Mouse (Mus musculus): ENCODE data around the gene Etl4. TPM values are rescaled to one million over a fixed set of nuclear protein-coding genes. Genes with fewer than 3 reads are reported as not detected.

Gene Etl4
- polyA plus RNA-seq, 1 experiment from 2014 or later, result 34.4 TPM

DNA sequence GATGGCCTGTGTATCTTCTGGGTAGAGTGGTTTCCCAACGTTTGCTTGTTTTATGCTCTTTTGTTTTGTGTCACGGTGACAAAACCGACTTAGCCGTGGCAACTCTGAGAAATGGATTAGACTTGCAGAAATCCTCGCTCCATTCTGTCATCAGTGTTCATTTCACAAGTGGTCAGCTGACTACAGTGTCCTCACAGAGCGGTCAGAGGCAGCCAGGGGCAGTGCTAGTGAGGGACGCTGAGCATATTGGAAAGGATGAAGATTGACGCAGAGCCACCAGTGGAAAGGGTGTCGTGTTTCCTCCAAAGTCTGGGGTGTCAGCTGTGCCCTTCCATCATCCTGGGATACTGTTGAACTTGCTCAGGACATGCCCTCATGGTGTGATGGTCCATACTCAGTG, 733.2 kb downstream of the Etl4 start:
- Histone ChIP-seq H3K4me1 (replicated peaks; ENCODE audit: control insufficient read depth, insufficient read depth, low read length) (no peaks in the 10 kb centered on the region), H3K9ac (ENCODE audit: low read length) (no peak overlapping the region), H3K36me3 (ENCODE audit: control insufficient read depth, insufficient read depth, low read length) (no peaks in the 10 kb centered on the region), H3K4me2 (ENCODE audit: low read depth, low read length, severe bottlenecking) (no peak overlapping the region), H3K4me3 (ENCODE audit: low read depth, low read length) (no peak overlapping the region), H3K27me3 (ENCODE audit: control insufficient read depth, insufficient read depth, low read length) (no peaks in the 10 kb centered on the region), H3K9me3 (ENCODE audit: control insufficient read depth, low read length) (no peaks in the 10 kb centered on the region), H3K27ac (ENCODE audit: low read depth, low read length) (no peak overlapping the region)
- 84% methylated on average over 9 of the region's 9 CpGs for WGBS
- ATAC-seq (replicated peaks; ENCODE audit: low FRiP score), result no peak
- no peak for DNase-seq (ENCODE audit: low spot score)

DNA sequence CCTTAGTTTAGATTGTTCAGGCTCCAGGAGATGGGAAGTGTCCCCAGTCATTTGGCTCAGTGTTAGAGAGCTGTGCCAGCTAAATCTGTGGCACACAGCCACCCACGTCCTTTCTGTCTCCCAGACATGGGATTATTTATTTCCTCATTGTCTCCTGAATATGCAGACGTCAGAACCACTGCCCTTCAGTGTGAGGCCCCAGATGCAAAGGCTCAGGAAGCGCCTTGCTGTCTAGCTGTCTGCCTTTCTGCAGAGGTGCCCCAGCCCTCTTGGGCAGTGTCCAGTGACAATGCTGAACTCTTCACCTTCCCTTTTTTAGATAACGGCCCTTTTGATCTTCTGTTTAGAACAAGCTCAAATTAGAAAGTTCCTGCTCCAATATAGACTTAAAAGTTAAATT, 740.2 kb downstream of the Etl4 start:
- DNase-seq (ENCODE audit: low spot score) (no peak), ATAC-seq (replicated peaks; ENCODE audit: low FRiP score) (no peak)
- no peak overlapping the region for H3K27ac ChIP-seq (ENCODE audit: low read depth, low read length)

DNA sequence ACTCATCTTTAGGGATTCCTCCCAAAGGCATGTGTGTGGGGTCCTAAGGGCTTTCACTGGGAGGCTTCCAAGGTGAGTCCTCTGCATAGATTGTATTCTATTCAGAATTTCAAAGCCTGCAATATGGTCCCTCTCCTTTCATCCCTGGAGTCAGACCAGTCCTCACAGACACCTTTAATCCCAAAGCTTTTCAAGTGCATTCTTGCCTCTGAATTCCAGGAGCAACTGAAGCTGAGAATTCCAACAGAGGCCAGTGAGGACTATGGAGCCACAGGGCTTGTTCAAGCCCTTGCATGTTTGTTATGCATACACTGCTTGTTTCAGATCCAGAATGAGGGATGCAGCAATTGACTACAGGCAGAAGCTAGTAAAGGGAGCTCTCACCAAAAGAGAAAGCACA, 743.5 kb downstream of the Etl4 start:
- no peak overlapping the region for H3K4me2 ChIP-seq (ENCODE audit: low read depth, low read length, severe bottlenecking)
- no peak overlapping the region for H3K27ac ChIP-seq (ENCODE audit: low read depth, low read length)
- H3K9me3 ChIP-seq (ENCODE audit: control insufficient read depth, low read length), result no peaks in the 10 kb centered on the region
- no peaks in the 10 kb centered on the region; the same call in none of the 2 replicates for H3K4me1 ChIP-seq (replicated peaks; ENCODE audit: control insufficient read depth, insufficient read depth, low read length)
- H3K4me3 ChIP-seq (ENCODE audit: low read depth, low read length), result no peak overlapping the region
- H3K27me3 ChIP-seq (ENCODE audit: control insufficient read depth, insufficient read depth, low read length), result no peaks in the 10 kb centered on the region
- no peak overlapping the region for H3K9ac ChIP-seq (ENCODE audit: low read length)
- DNase-seq (ENCODE audit: low spot score) (no peak), ATAC-seq (replicated peaks; ENCODE audit: low FRiP score) (no peak)
- no peaks in the 10 kb centered on the region for H3K36me3 ChIP-seq (ENCODE audit: control insufficient read depth, insufficient read depth, low read length)

More for the DNA sequence above, 740.2 kb downstream of the Etl4 start:
- no peak overlapping the region for H3K4me3 ChIP-seq (ENCODE audit: low read depth, low read length)
- WGBS, result 45% methylated on average over 4 of the region's 4 CpGs
- H3K36me3 ChIP-seq (ENCODE audit: control insufficient read depth, insufficient read depth, low read length), result no peaks in the 10 kb centered on the region
- H3K9me3 ChIP-seq (ENCODE audit: control insufficient read depth, low read length), result no peaks in the 10 kb centered on the region
- H3K27me3 ChIP-seq (ENCODE audit: control insufficient read depth, insufficient read depth, low read length), result no peaks in the 10 kb centered on the region
- H3K9ac ChIP-seq (ENCODE audit: low read length), result no peak overlapping the region
- H3K4me2 ChIP-seq (ENCODE audit: low read depth, low read length, severe bottlenecking), result no peak overlapping the region
- no peaks in the 10 kb centered on the region for H3K4me1 ChIP-seq (replicated peaks; ENCODE audit: control insufficient read depth, insufficient read depth, low read length)

DNA sequence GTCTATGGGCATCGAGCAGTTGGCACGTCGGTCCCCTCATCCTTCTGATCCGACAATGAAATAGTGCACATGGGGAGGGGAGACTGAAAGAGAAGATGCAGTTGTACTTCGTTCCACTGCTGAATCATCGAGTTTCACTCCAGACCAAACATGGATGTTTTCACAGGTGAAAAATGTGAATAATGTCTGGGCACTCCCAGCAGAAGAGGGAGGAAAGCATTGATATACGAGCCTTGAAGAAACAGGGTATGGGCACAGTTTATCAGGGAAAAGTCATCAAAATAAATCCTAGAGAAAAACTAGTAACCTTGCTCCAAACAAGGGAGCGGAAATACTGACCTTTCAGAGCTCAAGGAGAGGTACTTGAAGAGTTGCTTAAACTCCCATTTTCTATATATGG, 744.5 kb downstream of the Etl4 start:
- no peaks in the 10 kb centered on the region for H3K9me3 ChIP-seq (ENCODE audit: control insufficient read depth, low read length)
- H3K27ac ChIP-seq (ENCODE audit: low read depth, low read length), result no peak overlapping the region
- no peak overlapping the region for H3K9ac ChIP-seq (ENCODE audit: low read length)
- H3K27me3 ChIP-seq (ENCODE audit: control insufficient read depth, insufficient read depth, low read length), result no peaks in the 10 kb centered on the region
- DNase-seq (ENCODE audit: low spot score) (no peak), ATAC-seq (replicated peaks; ENCODE audit: low FRiP score) (no peak)
- no peaks in the 10 kb centered on the region; the same call in none of the 2 replicates for H3K4me1 ChIP-seq (replicated peaks; ENCODE audit: control insufficient read depth, insufficient read depth, low read length)
- H3K4me2 ChIP-seq (ENCODE audit: low read depth, low read length, severe bottlenecking), result no peak overlapping the region
- H3K36me3 ChIP-seq (ENCODE audit: control insufficient read depth, insufficient read depth, low read length), result no peaks in the 10 kb centered on the region
- H3K4me3 ChIP-seq (ENCODE audit: low read depth, low read length), result no peak overlapping the region
- 87% methylated on average over 8 of the region's 8 CpGs for WGBS

DNA sequence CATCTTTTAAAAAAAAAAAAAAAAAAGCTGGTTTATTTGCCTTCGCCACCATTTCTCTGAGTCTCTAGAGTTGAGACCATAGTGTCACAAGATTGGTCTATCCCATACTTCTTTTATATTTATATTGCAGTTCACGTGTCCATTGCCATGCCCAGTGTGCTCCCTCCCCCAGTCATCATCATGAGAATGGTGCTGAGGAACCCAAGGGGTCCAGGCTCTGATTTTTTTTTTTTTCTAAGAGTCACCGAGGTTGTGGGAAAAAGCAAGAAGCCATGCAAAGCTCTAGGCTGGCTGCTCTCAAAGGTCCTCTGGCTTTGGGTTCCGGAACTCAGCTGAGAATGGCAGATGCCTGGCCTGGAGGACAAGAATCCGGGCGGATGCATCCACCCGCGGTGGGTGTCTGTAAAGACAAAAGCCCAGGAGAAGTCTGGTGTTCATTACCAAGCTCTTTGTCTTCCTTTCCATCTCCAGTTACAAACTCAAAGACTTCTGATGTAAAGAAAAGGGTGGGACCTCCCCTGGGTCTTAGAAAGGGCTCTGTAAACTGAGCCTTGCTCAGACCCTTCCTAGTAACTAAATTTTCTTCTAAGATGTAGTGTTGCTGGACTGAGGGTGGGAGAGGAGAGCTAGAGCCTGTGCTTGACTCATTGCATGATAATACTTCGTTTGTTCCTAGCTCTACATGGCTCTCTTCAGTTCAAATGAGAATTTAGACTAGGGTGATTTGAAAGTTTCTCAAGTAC, 745.2 kb downstream of the Etl4 start:
- DNase-seq (ENCODE audit: low spot score) (no peak), ATAC-seq (replicated peaks; ENCODE audit: low FRiP score) (no peak)
- H3K36me3 ChIP-seq (ENCODE audit: control insufficient read depth, insufficient read depth, low read length), result no peaks in the 10 kb centered on the region
- no peaks in the 10 kb centered on the region for H3K27me3 ChIP-seq (ENCODE audit: control insufficient read depth, insufficient read depth, low read length)
- no peak overlapping the region for H3K4me3 ChIP-seq (ENCODE audit: low read depth, low read length)
- H3K9me3 ChIP-seq (ENCODE audit: control insufficient read depth, low read length), result no peaks in the 10 kb centered on the region
- no peak overlapping the region for H3K4me2 ChIP-seq (ENCODE audit: low read depth, low read length, severe bottlenecking)
- no peak overlapping the region for H3K9ac ChIP-seq (ENCODE audit: low read length)
- no peak overlapping the region for H3K27ac ChIP-seq (ENCODE audit: low read depth, low read length)
- WGBS, result 26% methylated on average over 9 of the region's 9 CpGs
- H3K4me1 ChIP-seq (replicated peaks; ENCODE audit: control insufficient read depth, insufficient read depth, low read length), result no peaks in the 10 kb centered on the region; the same call in none of the 2 replicates

- no peak overlapping the region for H3K4me2 ChIP-seq (ENCODE audit: low read depth, low read length, severe bottlenecking)
- H3K27ac ChIP-seq (ENCODE audit: low read depth, low read length), result no peak overlapping the region
- no peak overlapping the region for H3K4me3 ChIP-seq (ENCODE audit: low read depth, low read length)
- no peaks in the 10 kb centered on the region for H3K36me3 ChIP-seq (ENCODE audit: control insufficient read depth, insufficient read depth, low read length)
- 5% methylated on average over 2 of the region's 2 CpGs for WGBS
- H3K9ac ChIP-seq (ENCODE audit: low read length), result no peak overlapping the region
- H3K27me3 ChIP-seq (ENCODE audit: control insufficient read depth, insufficient read depth, low read length), result no peaks in the 10 kb centered on the region
- no peak for ATAC-seq (replicated peaks; ENCODE audit: low FRiP score)
- no peaks in the 10 kb centered on the region; the same call in none of the 2 replicates for H3K4me1 ChIP-seq (replicated peaks; ENCODE audit: control insufficient read depth, insufficient read depth, low read length)
- no peak for DNase-seq (ENCODE audit: low spot score)
- H3K9me3 ChIP-seq (ENCODE audit: control insufficient read depth, low read length), result no peaks in the 10 kb centered on the region
These were observed 745.7 kb downstream of the Etl4 start for GRCm38 (mm10) chr2:20655341-20655612.

- Histone ChIP-seq H3K4me1 (replicated peaks; ENCODE audit: control insufficient read depth, insufficient read depth, low read length) (no peaks in the 10 kb centered on the region; the same call in none of the 2 replicates), H3K9ac (ENCODE audit: low read length) (no peak overlapping the region), H3K36me3 (ENCODE audit: control insufficient read depth, insufficient read depth, low read length) (no peaks in the 10 kb centered on the region), H3K27ac (ENCODE audit: low read depth, low read length) (no peak overlapping the region), H3K4me3 (ENCODE audit: low read depth, low read length) (no peak overlapping the region), H3K9me3 (ENCODE audit: control insufficient read depth, low read length) (no peaks in the 10 kb centered on the region), H3K27me3 (ENCODE audit: control insufficient read depth, insufficient read depth, low read length) (no peaks in the 10 kb centered on the region), H3K4me2 (ENCODE audit: low read depth, low read length, severe bottlenecking) (no peak overlapping the region)
- no peak for ATAC-seq (replicated peaks; ENCODE audit: low FRiP score)
- no peak for DNase-seq (ENCODE audit: low spot score)
- WGBS, result 90% methylated on average over 3 of the region's 3 CpGs
These were observed 748.3 kb downstream of the Etl4 start for GRCm38 (mm10) chr2:20657856-20658255.

GRCm38 (mm10) chr2:20661841-20662240, 752.3 kb downstream of the Etl4 start:
- H3K4me3 ChIP-seq (ENCODE audit: low read depth, low read length), result no peak overlapping the region
- H3K9me3 ChIP-seq (ENCODE audit: control insufficient read depth, low read length), result no peaks in the 10 kb centered on the region

GRCm38 (mm10) chr2:20662696-20663095, 753.1 kb downstream of the Etl4 start:
- no peaks in the 10 kb centered on the region for H3K36me3 ChIP-seq (ENCODE audit: control insufficient read depth, insufficient read depth, low read length)
- H3K4me1 ChIP-seq (replicated peaks; ENCODE audit: control insufficient read depth, insufficient read depth, low read length), result no peaks in the 10 kb centered on the region
- DNase-seq (ENCODE audit: low spot score) (no peak), ATAC-seq (replicated peaks; ENCODE audit: low FRiP score) (no peak)
- no peak overlapping the region for H3K4me3 ChIP-seq (ENCODE audit: low read depth, low read length)
- no peak overlapping the region for H3K9ac ChIP-seq (ENCODE audit: low read length)
- H3K9me3 ChIP-seq (ENCODE audit: control insufficient read depth, low read length), result no peaks in the 10 kb centered on the region
- H3K27ac ChIP-seq (ENCODE audit: low read depth, low read length), result no peak overlapping the region
- no peak overlapping the region for H3K4me2 ChIP-seq (ENCODE audit: low read depth, low read length, severe bottlenecking)
- 93% methylated on average over 3 of the region's 3 CpGs for WGBS
- no peaks in the 10 kb centered on the region for H3K27me3 ChIP-seq (ENCODE audit: control insufficient read depth, insufficient read depth, low read length)

More at GRCm38 (mm10) chr2:20661841-20662240, 752.3 kb downstream of the Etl4 start:
- Histone ChIP-seq H3K36me3 (ENCODE audit: control insufficient read depth, insufficient read depth, low read length) (no peaks in the 10 kb centered on the region), H3K9ac (ENCODE audit: low read length) (no peak overlapping the region), H3K27ac (ENCODE audit: low read depth, low read length) (no peak overlapping the region), H3K4me1 (replicated peaks; ENCODE audit: control insufficient read depth, insufficient read depth, low read length) (no peaks in the 10 kb centered on the region), H3K4me2 (ENCODE audit: low read depth, low read length, severe bottlenecking) (no peak overlapping the region), H3K27me3 (ENCODE audit: control insufficient read depth, insufficient read depth, low read length) (no peaks in the 10 kb centered on the region)
- WGBS, result 92% methylated on average over 11 of the region's 11 CpGs
- DNase-seq (ENCODE audit: low spot score) (no peak), ATAC-seq (replicated peaks; ENCODE audit: low FRiP score) (no peak)

All from forebrain, embryonic 11.5 days (tissue).